Mouse (Mus musculus) bone marrow, adult 2 months (tissue): ENCODE results near the gene Zfp563.

Experiments
- CTCF ChIP-seq: fragments of 200-500 bp; IDR thresholded peaks from 2 replicates; pipeline ENCODE4 v1.5.1; 2011; ENCODE audit warnings: low read length, control low read depth; ENCODE audit not compliant: control insufficient read depth, insufficient read depth
- POLR2A ChIP-seq: fragments of 200-500 bp; IDR thresholded peaks from 2 replicates; pipeline ENCODE4 v1.6.1; 2011; ENCODE audit warnings: low read depth, mild to moderate bottlenecking, control low read depth, low read length, borderline replicate concordance; ENCODE audit not compliant: control insufficient read depth

DNA sequence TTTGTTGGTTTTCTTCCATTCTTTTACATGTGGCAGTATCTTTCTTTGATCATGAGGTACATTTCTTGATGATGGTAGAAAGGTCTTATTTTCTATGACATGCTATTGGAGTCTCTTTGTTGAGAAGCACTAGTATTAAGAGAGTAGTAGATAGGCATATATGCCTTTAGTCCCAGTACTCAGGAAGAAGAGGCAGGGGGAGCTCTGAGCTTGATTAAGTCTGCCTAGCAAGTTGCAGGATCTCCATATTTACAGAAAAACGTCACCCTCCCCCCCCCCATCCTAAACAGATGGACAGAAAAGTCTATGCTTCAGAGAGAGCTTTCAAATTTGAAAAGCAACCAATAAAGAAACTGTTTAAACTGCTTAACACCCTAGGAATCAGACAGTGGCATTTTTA, 30.3 kb upstream of the Zfp563 start:
- TF ChIP-seq CTCF (no peak), POLR2A (no peak)
